Mouse (Mus musculus): ENCODE results near the gene Sdhaf3. TPM values are rescaled to one million over a fixed set of nuclear protein-coding genes. Genes with fewer than 3 reads are reported as not detected.

Sdhaf3 gene
- 2.8 TPM for polyA plus RNA-seq (2017; shearing (Covaris generic))

GRCm38 (mm10) chr6:6955764-6956561, at the start of gene Sdhaf3:
Sdhaf3 (plus strand) TSS chr6:6956004.

Other genes with a start within 250 kb of the Sdhaf3 start
- gene Dlx6, start 92.7 kb upstream of the Sdhaf3 start, polyA plus RNA-seq (2017; shearing (Covaris generic)) = not detected
- not detected for gene Dlx5, start 73.9 kb upstream of the Sdhaf3 start, polyA plus RNA-seq (2017; shearing (Covaris generic))

Measured in inflammation-experienced regulatory T-cells, adult 16 weeks (primary cell).